Mouse (Mus musculus): ENCODE results near the gene Ajm1.

- TF ChIP-seq EP300 (IDR thresholded peaks at IDR 0.05; ENCODE audit: low read depth) (no peak), CTCF (IDR thresholded peaks at IDR 0.05; ENCODE audit: low read depth) (no peak)
Observed at GRCm38 (mm10) chr2:25628738-25629137, 47.2 kb upstream of the Ajm1 start.
